Mouse (Mus musculus) stomach, postnatal 0 days (tissue): ENCODE results near the gene Praf2.

ENCODE experiments used
- CTCF ChIP-seq: IDR thresholded peaks from 2 replicates; pipeline ENCODE4 v1.5.1; 2016; ENCODE audit warnings: antibody characterized with exemption, low read depth, mild to moderate bottlenecking, moderate library complexity
- EP300 ChIP-seq: optimal IDR thresholded peaks from 2 replicates; pipeline ENCODE3; 2016; ENCODE audit warnings: antibody characterized with exemption

DNA sequence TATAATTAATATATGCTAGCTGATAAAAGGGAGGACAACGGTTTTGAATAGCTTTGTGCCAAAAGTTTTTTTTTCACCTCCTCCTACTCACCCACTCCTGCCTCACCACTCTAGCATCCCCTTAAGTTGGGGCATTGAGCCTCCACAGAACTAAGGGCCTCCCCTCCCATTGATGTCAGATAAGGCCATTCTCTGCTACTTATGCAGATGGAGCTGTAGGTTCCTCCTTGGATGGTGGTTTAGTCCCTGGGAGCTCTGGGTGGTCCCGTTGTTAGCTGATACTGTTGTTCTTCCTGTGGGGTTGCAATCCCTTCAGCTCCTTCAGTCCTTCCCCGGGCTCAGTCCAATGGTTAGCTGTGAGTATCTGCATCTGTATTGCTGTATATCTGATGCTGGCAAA lies 51.1 kb downstream of the Praf2 start:
- no peak for TF ChIP-seq CTCF
- TF ChIP-seq EP300, result no peak
